Mouse (Mus musculus) gastrocnemius, adult 18-20 months (tissue): Measurements from ENCODE around the gene Grk6. TPM values are rescaled to one million over a fixed set of nuclear protein-coding genes. Genes with fewer than 3 reads are reported as not detected.

ENCODE experiments used
- DNase-seq: peaks from one replicate; pipeline ENCODE4 v3.0.0; 2021; ENCODE audit warnings: low spot score
- total RNA-seq, 2 experiments: library from RNA; stranded (reverse); gene quantifications; 2 replicates each; pipeline ENCODE4 v1.2.3; 2021

Grk6 gene
- total RNA-seq, 2 experiments from 2014 or later, result 8.6 to 10.4 TPM

DNA sequence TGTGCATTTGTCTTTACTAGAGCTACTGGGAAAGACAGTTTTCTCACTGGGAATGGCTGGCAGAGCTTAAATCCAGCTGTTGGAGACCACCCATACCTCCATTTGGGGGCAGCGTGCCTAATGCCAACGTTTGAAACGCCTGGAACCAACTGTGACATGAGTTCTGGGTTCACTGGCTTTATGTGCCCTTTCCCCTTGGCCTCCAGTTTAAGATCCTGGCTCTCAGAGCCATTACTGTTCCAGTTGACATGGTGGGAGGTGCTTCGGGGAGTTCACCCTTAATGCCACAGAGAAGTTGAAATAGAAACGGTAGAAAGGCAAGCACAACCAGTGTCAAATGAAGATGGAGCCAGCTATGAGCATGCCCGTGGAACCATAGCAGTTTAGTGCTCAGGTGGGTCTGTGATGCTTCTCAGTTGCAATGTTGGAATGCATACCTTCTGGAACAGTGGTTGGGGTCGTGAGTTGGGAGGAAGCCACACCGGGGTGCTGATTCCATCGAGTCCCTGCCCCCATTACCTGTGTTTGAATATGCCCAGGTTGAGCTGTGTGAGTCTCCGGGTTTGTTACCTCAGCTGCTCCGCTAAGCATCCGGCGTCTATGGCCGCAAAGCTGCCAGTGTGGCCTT lies 18.6 kb downstream of the Grk6 start:
- DNase-seq, result no peak

DNA sequence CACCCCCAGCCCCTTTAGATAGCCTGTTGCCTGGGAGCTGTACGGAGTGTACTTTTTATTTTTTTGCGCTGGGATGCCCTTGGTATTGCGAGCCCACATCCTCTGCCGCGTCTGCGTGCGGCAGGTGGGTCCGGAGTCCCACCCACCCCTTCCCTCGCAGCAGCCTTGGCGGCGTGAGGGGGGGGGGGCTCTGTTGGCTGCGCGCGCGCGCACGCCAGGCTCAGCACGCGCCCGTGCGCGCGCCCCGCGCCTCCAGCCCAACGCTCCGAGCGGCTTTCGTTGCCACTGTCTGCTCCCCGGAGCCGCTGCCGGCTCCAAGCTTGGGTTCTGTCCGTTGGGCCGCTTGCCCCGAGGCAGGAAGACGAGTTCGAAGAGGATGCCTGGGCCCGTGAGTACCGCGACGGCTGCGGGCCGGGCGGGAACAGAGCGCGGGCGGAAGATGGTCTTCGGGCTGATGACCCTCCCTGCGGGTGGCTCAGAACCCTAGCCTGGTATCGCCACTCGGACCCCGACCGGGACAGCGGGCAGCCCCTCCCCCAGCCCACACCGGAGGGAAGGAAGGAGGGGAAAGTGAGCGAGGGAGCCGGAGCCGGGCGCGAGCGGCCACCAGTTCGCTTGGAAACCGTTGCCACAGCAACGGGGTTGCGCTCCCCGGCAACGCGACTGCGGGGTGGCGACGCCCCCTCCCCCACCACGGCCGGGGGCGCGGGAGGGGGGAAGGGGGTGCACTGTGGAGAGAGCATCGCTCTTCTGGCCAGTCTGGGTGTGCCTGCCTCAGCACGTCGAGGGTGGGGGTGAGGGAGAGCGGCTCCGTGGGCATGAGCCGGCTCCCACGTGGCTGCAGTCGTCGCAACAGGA lies 19.4 kb downstream of the Grk6 start, which contains the start of gene Prr7:
Prr7 (plus strand) TSS at position 241 of the 858 bp plus-strand sequence.
- no peak for DNase-seq

DNA sequence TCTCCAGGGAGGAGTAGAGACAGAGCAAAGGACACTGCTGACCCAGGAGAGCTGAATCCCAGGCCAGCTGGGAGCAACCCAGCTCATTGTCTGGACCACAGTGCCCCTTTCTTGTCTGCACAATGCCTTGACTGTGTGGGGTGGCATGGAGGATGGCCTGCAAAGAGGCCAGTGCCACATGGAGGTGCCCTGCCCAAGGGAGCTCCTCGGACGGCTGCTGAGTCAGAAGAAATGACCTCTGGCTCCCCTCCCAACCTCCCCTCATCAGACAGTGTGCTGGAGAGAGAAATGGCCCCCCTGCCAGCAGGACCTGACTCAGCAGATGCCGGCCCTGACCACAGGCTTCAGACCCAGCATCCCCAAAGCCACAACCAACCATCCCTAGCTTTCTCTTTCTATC lies 20.3 kb downstream of the Grk6 start:
- DNase-seq, result no peak

DNA sequence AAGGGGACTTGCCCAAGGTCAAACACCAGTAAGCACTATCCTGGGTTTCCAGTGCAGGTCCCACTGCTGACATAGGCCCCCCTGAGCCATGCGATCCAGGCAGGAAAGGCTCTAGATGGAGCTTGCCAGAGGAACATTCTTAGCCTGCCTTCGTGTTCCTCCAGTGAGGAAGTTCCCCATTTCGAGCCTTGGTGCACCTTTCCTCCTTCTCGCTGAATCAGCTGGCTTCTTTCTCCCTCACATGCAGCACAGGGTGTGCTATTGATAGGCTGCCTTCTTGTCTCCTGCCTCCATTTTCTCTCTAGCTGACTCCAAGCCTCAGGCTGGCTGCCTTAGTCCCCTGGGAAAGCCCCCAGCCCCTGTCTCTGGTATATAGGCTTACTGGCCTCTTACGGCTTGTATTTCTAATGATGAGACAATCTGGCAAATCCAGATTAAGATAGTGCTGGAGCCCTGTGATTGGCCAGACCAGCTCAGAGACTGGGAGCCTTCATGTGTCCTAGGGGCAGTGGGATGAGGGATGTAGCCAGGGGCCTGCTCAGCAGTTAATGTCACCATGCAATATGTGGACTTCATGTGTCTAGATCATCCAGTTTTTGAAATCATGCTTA lies 21.1 kb downstream of the Grk6 start:
- no peak for DNase-seq

DNA sequence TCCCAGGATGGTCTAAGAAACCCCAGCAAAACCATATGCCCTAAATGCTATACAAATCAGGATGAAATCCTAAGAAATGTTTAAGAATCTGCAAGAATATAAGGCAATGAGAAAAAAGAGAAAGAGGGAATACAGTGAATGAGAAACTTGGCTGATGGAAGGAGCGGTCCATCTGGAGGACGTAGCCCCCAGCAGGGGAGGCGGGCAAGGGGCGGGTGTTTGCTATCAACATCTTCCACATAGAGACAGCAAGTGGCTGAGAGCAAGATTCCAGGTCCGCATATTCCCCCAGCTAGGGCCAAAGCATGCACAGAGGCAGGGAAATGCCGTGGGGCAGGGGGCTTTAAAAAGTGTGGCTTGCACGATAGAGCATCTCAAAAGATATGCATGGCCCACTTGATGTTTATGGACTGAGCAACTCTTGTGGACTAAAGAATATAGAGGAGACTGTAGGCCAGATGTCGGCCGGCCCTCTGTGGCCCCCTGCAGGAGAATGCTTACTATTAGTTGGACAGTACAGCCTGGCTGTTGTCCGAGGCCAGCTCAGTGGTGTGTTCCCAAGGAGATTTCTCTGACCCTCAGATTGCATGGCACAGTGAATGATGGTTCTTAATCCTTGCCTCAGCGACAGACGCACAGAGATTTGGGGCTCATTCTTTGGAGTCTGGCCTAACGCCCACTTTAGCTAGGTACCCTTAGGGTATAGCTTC lies 24.1 kb downstream of the Grk6 start:
- DNase-seq, result peak; percentile 49

DNA sequence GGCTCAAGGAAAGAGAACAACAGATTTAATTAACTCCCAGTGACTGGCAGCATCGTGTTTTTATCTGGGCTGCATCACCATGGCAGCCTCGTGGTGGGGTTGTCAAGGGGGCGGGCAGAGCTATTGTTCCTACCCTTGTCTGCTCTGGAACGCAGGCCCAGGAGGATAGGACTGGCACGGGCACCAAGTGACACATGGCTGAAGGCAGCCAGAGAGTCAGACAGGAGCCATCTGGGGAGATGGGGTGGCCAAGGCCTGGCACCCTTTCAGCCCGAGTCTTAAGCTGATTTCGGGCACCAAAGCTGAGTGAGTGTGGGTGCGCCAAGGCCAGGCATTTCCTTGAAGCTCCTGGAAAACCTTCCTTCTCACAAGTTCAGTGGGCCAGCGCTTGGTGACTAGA lies 25.5 kb downstream of the Grk6 start:
- no peak for DNase-seq

DNA sequence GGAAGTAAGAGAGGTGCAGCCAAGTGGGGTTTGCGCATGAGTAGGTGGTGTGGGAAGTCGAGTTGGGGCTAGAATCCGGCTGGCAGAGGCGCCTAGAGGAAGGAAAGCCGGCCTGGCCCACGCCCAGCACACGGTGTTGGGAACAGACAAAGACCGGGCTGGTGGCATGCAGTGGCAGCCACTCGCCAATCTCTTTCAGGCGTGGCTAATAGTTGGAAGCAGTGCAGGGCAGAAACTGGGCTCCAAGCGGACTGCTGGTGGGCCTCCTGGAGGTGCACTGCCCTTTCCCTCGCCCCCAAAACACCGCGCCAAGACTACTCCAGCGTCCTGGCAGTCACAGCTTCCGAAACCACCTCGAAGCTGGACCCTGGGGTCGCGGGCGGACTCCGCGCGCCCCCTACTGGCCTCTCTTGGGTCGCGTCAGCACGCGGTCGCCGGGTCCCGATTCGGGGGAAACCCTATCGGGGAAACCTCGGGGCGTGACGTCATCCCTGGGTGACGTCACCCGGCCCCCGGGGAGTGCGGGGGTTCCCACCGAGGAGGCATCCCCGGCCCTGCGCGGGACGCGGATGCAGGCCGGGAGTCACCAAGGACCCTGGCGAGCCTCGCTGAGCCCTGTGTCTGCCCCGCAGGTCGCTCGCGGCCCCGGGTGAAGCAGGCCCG lies 26.4 kb downstream of the Grk6 start:
- peak; percentile 81 for DNase-seq

DNA sequence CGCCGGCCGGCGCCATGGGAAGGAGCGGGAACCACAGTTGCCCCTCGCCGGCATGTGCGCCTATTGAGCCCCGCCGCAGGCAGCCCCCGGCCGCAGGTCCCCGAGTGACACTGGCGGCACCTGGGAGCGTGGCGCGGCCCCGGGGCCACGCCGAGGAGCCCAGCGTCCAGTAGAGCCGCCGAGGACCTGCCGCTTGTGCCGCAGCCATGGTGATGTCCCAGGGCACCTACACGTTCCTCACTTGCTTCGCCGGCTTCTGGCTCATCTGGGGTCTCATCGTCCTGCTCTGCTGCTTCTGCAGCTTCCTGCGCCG lies 26.9 kb downstream of the Grk6 start:
- DNase-seq, result no peak

DNA sequence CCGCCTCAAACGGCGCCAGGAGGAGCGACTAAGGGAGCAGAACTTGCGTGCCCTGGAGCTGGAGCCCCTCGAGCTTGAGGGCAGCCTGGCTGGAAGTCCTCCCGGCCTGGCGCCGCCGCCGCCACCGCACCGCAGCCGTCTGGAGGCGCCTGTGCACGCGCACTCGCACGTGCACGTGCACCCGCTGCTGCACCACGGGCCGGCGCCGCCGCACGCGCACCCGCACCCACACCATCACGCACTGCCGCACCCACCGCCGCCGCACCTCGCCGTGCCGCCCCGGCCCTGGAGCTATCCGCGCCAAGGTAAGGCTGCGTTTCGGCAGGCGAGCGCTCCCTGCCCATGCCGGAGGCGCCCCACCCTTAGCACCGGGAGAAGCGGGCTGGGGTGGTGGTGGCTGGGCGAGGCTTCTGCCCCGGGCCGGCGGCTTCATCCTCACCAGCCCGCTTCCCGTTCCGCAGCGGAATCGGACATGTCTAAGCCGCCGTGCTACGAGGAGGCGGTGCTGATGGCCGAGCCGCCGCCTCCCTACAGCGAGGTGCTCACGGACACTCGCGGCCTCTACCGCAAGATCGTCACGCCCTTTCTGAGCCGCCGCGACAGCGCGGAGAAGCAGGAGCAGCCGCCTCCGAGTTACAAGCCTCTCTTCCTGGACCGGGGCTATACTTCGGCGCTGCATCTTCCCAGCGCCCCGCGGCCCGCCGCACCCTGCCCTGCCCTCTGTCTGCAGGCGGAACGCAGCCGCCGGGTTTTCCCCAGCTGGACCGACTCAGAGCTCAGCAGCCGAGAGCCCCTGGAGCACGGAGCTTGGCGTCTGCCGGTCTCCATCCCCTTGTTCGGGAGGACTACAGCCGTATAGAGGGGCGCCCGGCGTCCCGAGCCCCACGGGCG lies 27.5 kb downstream of the Grk6 start:
- DNase-seq, result no peak

DNA sequence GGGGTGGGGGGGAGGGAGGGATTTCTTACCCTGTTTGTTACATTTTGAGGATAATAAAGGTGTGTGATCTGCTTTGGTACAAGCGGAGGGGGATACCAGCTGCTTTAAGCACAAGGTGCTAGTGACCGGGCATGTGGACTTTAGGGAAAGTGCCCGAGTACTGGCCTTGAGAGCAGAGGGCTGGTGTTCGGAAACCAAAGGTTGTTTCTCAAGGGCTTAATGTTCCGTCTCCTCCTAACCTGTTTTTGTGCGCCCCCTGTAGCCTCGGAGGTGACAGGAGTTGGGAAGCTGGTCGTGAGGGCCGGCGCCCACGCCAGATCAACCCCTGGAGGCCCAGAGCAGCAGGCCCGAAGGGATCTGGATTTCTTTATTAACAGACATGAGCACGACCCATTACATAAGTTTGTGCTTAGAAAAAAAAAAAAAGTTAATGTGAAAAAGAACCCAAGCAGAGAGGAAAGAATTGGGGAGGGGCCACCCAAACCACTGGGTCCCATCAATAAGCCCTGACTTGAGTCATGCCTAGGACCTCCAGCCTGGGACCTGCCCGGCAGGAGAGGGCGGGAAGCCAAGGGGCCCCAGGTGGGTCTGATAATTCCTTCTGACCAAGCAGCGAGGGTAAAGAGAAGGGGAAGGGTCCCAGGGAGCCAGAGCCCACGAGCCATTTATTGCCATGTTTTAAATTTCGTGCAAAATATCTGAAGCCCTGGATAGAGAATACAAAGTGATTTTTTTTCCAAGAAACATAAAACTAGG lies 28.4 kb downstream of the Grk6 start:
- DNase-seq, result no peak

DNA sequence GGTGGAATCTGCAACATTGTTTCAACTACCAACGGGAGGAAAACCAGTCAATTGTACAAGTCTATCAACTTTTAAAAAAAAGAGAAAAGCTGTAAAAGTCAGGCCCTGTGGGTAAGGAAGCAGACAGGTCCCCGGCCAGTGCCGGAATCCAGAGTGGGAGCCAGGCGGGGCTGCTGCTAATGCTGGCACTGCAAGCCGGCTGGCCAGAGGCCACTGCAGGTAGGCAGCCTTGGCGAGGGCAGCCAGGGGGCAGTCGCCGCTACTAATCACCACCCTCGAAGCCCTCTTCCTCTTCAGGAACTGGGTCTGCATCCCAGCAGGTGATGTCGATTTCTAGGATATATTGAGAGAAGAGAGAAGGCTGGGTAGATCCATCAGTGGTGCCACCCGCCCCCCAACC lies 29.1 kb downstream of the Grk6 start:
- no peak for DNase-seq

DNA sequence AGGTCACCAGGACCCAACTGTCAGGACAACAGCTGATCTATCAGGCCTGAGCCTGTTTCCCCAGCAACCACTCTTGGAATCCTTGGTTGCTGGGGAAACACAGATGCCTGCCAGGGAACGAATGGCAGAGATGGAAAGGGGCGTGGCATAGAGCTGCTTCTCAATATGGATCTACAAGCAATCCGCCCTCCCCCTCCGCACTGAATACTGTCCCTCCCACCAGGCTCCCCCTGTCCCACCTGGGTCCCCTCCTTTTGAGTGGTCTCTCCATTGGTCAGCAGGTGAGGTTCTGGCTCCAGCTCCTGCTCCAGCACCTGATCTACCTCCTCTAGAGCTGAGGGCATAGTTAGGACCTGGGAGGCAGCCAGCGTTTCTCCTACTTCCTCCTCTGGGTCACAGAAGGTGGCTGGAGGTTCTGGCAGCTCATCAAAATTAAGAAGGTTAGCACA lies 29.8 kb downstream of the Grk6 start:
- no peak for DNase-seq

DNA sequence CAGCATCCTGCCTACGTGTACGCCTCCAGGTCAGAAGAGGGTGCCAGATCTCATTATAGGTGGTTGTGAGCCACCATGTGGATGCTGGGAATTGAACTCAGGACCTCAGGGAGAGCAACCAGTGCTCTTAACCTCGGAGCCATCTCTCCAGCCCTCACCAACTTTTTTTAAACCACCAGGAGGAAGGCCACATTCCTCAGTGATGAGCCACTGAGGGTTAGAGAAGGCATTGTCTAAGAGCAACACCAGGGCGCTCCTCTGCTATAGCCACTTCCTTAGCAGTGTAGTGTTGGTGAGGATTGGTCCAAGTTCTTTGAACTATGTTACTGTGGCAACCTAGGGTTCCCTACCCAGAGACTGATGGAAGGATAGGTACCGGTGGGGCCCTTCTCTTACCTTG lies 30.9 kb downstream of the Grk6 start:
- DNase-seq, result no peak

DNA sequence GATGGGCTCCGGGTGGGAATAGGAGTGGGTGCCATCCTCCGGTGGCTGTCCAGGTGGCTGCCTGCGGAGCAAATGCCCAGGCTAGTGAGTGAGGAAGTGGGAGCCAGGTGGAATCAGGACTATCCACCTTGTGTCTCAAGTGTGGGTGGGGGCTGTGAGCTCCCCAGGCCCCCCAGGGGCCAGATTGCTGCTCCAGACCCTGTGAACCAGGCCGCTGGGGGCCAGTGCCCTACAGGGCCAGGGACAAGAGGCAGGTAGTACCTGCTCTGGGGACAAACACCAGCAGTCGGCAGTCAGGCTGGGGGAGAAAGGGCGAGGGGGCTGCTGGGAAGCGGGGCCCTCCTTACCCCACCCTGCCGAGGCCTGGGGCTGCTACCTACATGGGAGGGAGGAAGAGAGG lies 31.4 kb downstream of the Grk6 start:
- no peak for DNase-seq

DNA sequence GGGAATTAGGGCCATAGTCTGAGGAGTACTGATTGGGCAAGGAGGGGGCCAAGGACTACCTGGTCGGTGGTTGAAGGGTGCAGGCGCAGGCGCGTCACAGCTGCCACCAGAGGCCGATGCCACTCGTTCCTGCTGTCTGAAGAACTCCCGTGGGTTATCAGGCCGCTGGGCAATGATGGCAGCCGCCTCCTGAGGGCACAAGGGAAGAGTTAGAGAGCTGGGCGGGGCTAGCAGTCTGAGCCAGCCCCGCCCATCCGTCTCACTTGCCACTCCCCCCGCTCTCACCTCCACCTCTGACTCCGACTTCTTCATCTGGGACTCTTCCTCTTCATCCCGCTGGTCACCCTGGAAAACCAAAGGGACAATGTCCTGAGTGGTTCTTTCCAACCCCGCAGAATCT lies 32.6 kb downstream of the Grk6 start:
- no peak for DNase-seq

DNA sequence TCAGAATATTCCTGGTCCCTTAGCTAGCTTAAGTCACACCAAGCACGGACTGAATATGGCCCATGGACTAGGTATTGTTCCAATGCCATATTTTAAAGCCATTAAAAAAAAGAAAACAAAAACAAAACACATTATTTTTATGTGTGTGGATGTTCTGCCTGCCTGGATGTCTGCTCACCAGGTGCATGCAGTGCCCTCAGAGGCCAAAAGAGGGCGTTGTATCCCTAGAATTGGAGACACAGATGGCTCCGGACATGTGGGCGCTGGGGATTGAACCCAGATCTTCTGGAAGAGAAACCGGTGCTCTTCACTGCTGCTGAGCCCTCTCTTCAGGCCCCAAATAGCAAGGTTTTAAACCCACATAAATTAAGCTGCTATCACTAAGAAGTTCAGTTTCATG lies 33.2 kb downstream of the Grk6 start:
- no peak for DNase-seq

DNA sequence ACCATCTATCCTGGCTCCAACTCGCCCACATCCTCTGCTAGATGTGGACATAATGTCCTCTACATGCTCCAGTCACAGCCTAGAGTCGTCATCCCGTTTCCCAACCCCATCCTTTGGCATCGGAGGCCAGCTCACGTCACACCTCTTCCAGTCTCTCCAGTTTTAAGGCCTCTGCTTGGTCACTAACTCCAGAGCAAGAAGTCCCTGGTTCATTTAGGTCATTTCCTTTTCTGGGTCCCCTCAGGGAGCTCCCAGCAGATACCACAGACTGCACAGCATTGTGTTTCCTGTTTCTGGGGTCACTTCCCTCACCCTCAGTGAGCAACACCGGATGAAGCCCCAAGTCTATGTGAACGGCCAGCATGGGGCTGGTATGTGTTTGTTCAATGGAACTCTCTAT lies 34.1 kb downstream of the Grk6 start:
- DNase-seq, result no peak

DNA sequence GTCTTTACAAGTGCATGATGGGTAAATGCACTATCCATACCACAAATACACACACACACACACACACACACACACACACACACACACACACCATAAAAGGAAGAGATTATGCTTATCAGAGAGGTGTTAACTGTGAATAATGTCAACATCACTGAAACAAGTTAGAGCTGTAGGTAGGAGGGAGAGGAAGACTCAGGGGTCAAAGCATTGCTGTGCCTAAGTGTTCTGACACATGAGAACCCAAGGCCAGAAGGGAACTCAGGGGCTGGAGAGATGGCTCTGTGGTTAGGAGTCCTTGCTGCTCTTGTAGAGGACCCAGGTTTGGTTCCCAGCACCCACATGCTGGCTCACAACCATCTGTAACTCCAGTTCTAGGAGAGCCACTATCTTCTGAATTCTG lies 35.1 kb downstream of the Grk6 start:
- DNase-seq, result no peak

DNA sequence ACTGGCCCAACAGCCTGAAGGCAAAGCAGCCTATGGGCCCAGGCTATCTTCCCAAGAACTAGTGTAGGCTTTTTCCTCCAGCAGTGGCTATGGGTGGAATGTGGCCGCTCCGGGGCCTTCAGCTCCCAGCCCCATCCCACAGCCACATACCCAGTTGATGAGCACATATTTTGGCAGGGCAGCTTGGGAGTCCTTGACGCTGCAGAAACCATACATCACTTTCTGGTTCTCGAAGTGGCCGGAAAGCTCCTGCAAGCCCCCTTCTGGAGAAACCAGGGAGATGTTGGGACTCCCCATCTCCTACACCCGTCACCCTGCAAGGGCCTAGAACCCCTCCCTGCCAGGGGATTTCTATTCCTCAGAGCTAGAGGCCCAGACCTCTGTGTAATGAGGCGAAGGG lies 37.7 kb downstream of the Grk6 start:
- DNase-seq, result no peak

DNA sequence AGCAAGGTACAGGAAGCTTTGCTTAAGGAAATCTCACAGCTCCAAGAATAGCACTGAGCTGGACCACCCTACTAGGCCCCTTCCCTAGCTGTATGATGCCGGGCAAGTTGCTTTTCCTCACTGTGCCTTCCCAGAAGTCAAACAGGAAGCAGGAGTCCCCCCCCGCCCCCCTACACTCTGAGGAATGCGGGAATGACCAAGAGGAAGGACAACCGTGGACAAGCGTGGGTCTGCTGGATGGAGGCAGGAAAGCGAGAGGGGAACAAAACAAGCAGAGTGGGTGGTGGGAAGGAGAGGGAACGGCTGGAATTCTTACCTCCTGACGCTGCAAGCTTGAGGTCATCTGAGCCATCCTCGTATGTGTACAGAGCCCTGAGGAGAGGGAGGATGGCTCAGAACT lies 38.2 kb downstream of the Grk6 start:
- DNase-seq, result no peak
